Mouse (Mus musculus): ENCODE results near the gene Sgms1. TPM values are rescaled to one million over a fixed set of nuclear protein-coding genes. Genes with fewer than 3 reads are reported as not detected.

Sgms1 gene
- total RNA-seq, 4 experiments from 2014 or later: 48.4 to 62.8 (median 50.8) TPM

DNA sequence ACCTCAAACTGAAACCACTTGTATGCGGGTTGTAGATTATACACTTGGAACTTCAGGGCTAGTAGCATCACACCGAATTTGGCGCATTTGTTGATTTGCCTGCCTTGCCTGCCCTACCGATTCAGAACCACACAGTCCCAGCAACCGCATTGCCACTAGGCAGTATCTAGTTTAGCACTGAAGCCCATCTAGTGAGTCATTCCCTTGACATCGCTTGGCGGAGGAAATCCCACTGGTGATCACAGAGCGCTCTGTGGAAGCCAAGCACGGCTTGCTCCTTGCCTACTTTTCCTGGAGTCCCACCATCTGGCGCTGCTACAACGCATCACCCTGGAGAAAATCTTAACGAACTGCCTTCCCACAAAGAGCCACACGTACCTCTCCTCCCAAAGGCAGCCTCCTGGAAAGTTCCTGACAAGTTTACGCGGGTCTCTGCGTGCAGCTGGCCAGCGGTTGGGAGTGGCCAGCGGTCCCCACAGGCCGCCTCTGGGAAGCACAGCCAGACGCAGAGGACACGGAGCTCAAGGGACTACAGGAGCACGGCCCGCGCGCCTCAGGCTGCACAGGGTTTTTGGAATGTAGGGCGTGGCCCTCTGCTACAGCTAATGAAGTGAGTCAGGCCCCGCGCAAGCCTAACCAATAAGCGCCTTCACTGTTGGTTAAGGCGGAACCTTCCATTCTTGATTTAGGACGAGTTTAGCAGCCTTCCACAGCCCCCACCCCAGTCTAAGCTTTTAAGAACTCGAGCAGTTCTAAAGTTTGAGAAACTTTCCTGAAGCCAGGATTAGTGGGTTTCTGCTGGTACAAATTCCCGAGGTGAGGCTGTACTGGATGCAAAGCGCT lies 178.8 kb downstream of the Sgms1 start:
- DNase-seq (ENCODE audit: low spot score): peak; percentile 93

DNA sequence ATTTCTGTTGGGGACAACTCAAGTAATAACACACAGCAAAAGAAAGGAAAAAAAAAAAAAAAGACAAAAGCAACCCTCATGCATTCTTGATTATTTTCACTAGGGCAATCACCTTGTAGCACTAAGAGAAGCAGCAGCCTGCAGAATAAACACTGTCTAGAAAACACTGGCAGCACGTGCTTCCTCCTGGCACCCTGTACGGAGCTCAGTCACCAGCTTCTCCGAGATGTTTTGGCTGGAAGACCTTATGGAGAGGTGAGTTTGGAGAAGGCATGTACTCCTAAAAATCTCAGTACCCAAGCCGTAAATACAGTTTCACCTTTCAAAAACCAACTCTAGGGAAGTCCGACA lies 179.4 kb downstream of the Sgms1 start:
- DNase-seq (ENCODE audit: low spot score): peak; percentile 55

DNA sequence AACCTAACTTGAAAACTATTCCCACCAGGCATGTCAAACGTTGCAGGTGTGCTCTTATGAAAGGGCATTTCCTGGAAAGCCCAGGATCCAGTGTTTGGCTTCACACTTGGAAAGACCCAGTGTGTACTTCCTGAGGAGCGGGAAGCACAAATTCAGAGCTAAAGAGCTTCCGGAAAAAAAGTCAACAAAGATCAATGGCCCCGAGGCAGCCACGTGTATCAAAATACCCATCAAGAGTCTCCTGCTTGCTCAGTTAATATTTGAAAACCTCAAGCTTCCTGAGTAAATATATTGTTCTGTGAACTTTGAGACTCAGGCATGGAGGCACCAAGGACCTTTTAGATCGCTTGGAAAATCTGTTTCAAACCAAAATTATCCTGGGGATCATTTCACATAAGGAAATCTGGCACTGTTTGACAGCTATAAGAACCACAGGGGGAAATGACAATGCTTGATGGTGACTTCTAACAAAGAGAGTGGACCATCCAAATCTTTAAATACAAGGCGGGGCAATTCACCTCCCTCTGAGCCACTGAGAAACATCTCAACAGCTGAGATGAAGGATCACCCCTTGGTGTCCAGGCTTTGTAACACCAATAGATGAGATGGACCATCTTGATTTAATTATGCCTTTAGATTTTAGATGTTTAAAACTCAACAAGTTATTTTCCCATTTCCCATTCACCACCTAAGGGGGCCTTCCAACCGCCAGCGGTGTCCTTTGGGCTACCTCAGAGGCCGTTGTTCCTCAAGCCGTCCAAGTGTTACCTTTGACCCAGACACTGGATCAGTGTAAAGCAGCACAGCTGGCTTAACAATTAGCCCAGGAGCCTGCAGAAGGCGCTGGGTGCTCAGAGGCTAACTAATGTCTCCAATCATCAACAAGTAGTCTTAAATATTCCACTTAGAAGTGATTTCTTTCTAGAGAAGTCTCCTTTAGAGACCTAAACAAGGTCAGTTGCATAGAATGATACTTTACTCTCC lies 187.1 kb downstream of the Sgms1 start:
- DNase-seq (ENCODE audit: low spot score): no peak

DNA sequence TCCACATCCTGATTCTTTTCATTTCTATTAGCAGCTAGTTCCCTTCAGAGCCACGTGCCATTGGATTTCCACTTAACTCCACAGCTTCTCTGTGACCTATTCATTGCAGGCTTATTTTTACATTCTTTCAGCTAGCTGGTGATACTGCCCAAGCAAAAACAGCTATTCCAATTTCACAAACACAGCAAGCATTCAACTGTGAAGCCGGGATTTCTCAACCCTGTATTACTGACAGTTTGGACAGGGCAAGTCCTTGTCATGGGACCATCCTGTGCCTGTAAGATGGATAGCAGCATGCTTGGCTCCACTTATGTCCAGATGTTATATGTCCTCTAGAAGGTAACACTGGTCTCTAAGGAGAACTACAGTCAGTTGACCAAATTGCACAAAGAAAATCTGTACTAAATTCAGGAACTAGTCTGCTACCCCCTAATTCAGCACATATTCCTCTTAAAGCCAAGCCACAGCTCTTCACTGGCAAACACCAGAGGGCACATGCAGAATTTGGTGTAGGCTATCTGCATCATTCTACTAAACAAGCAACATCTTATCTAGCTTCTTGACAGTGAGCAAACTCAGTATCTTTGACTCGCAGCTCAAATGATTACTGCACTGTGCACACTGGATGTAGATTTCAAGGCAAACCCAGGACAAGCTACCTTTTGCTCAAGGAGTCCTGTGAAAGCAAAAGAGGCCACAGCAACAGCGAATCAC lies 189.5 kb downstream of the Sgms1 start:
- DNase-seq (ENCODE audit: low spot score): no peak

DNA sequence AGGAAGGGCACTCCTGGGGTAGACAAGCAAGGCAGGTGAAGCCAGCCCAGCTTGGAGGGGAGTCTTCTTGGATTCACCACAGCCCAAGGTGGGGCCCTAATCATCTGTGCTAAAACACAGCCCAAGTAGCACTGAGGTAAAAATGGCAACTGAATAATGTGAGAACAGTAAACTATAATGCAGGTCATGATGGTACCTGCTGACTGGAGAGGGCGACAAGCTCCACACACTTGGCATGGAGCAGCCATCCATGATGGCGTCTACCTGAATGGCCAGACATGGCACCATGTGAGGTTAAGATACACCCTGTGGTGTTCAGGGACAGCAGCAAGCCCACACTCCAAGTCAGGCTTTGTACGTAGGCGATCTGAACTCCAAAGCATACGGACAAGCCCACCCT lies 190.4 kb downstream of the Sgms1 start:
- no peak for DNase-seq (ENCODE audit: low spot score)

DNA sequence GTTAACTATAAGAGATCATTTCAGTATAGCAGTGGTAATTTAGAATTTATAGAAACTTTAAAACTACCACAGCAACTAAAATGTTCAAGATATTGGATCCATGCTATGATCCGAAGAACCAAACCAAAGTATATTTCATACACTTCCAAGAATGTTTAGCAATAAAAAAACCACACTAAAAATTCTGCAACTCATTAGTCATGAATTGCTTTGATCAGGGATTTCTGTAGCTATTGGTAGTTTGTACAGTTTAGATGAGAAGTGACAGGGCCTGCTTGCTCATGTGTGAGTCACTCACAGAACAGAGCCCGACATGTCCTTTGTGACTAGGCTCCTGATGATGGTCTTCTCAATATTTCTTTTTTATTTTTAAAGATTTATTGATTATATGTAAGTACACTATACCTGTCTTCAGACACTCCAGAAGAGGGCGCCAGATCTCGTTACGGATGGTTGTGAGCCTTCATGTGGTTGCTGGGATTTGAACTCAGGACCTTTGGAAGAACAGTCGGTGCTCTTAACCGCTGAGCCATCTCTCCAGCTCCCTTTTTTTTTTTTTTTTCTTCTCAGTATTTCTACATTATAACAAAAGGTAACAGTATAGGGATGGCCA lies 190.9 kb downstream of the Sgms1 start:
- no peak for DNase-seq (ENCODE audit: low spot score)

DNA sequence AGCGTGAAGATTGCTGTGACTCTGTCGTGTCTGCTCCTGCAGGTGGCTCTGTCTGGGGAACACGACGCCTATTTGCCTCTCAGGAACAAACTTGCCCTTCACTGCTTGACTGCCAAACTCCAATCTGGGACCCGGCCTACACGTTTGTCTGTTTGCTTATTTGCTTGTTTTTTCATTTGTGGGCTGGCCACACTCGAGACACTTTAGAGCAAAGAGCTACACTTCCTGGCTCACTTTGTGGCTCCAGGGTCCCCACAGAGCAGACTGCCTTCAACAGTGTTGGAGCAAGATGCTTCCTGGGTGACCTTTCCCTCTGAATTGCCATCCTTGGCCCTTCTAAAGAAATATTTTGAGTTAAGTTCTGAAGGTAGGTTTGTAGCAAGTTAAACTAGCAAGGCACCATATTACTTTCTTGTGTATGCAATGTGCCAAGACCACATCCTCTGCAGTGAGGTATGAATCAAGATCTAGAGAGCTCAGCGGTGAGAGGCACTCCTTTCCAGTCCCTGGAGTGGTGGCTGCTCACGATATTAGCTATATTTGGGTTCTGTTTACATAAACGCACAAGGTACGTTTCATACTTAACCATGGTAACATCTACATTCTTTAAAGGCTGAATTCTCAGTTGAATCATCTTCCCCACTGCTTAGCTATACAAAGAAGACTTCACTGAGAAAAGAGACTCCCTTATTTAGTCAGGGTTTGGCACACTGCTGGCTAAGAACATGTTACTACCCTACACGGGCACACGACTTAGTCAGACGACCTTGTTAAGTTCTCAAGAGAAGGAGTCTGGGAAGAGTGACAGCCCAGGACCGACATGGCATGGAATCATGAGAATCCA lies 192.3 kb downstream of the Sgms1 start:
- DNase-seq (ENCODE audit: low spot score): no peak

DNA sequence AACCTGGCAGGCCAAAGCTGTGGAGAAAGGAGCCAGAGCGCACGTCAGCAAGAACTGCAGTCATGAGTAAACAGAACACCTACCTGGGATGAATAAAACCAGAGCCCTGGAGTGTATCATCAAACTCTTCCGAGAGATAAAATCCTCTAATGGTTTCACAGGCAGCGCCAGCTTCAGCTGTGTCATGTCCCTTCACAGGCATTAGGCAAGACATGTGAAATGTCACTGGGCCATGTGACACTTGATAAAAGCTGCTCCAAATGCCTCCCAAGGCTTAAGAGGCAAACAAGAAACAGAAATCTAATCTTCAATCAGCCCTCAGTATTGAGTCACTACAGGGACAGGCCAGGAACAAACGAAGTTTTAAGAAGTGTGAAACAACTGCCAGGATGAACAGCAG lies 193.3 kb downstream of the Sgms1 start:
- DNase-seq (ENCODE audit: low spot score): no peak

DNA sequence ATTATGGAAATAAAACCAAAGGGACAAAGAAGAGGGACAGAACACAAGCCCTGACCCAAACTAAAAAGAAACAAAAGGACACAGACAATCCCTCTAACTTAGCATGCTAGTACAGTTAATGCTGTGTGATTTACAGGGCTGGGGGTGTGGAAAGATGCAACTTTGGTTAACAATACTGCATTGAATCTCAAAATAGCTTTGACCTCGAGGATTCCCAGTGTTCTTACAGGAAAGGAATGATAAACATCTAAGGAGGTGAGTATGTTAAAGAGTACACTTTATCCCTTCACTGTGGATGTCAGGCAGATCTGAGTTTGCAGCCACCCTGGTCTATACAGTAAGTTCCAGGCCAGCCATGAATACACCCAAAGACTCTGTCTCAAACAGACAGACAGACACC lies 194.7 kb downstream of the Sgms1 start:
- no peak for DNase-seq (ENCODE audit: low spot score)

DNA sequence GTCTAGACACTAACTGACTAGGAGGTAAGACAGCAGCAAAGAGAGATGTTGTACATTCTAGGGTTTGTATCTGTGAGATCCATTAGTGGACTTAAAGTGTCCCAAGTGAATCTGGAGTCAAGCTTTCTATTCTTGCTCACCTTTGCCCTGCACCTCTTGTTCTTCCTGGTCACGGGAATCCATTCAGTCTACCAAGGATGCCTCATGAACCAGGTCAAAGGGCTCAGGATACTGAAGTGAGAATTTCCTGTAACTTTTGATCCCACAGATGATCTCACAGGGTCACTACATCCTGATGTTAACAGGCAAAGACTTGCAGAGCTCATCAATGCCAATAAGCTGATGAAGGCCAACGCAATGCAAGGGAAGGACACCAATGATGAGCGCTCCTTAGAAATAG lies 195.4 kb downstream of the Sgms1 start:
- DNase-seq (ENCODE audit: low spot score): peak; percentile 54

DNA sequence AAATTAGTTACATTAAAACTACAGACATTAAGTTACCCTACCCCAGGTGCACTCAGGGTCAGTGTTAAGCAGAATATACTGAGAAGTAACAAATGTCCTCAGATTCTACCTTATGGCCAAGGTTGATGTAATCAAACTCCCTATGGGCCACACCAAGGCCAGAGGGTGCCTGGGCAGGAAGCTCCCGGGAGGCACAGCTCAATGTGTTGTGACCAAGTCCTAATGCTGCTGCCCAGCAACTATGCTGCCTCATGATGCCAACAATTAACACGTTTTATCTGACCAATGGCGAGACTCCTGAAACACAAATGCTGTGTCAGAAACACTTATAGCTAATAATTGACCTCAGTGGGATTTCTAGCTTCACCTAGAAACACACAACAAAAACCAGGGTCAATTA lies 197.9 kb downstream of the Sgms1 start:
- DNase-seq (ENCODE audit: low spot score): no peak

DNA sequence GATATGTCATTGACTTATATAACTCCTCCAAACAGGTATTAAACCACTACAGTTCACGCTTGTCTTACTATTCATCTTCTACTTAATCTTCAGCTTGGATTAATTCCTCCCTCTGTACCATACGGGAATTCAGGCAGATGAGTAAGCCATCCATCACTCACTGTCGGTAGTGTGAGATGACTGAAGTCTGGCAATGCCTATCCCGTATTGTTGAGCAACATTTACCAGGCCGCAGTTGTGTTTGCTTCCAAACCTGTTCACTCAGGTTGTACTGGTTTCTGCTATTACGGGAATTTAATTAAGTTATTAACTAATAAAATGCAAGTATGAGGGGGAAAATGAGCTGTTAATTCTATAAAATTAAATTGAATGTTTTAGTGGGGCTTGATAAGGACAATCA lies 199.6 kb downstream of the Sgms1 start:
- no peak for DNase-seq (ENCODE audit: low spot score)

DNA sequence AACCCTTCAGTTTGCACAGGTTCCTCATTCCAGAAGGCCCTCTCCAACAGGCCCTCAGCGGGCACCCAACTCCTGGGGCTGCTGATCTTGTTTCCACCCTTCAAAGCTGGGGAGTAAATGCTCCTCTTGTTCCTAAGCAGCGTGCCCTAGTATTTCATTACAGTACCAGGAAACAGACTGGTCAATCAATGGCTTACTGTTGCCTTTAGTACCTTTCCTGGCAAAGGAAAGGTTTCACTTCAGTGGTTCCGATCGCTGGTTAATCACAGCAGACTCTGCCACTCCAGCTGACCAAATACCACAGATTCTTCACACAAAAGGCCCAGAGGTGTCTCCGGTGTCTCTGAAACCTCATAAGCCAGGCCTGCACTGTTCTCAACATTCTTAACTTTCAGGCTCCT lies 200.5 kb downstream of the Sgms1 start:
- no peak for DNase-seq (ENCODE audit: low spot score)

DNA sequence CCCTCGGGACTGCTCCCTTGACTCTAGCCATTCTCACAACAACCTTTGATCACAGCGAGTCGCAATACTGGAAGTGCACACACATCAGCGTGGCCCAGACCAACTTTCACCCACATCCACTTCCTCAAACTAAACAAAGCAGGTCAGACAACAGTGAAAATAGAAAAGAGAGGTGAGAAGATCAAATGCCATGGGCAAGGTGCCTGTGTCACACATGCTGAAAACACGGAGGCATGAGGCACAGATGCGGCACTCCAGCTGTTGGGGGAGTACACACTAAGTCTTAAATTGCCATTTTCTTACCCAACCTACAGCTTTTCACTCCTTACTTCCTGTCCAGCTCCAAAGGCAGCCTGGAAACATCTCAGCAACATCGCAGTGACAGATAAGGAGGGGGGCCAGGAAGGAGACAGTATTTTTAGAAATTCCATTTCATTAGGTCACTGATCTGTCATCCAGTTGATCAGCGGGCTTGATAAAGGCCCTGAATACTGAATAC lies 202.9 kb downstream of the Sgms1 start:
- DNase-seq (ENCODE audit: low spot score): peak; percentile 73

DNA sequence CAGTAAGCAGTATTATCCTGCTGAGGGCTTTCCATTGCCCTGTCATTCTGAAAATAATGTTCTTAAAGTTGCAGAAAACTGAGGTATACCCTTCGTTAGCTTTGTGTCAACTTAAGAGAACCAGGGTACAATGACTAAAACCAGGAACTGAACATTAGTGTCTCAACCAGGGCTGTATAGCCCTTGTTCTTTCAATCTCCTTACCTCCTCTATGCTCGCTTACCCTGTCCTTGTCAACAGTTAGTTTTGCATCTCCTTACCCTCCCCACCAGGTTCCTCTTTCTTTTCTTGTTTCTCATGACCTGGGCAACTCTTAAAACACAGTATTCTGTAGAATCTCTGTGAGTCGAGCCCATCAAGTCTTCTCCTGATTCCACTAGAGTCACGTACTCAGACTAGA lies 206.5 kb downstream of the Sgms1 start:
- no peak for DNase-seq (ENCODE audit: low spot score)

DNA sequence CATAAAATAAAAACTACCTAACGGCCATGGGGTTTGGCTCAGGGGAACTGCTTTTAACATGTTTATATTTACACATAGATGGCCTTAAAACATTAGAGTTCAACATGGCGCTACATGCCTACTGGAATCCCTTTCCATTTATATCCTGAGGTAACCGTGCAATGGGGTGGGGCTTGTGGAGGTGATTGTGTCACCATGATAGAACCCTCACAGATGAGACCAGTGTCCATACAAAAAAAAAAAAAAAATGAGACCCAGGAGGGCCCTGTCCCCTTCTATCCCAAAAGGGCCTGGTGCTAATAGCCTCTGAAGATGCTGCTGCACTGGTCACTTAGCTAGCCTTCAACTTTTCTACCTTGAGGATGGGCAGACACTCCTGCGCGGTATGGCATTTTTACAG lies 207.0 kb downstream of the Sgms1 start:
- DNase-seq (ENCODE audit: low spot score): no peak

DNA sequence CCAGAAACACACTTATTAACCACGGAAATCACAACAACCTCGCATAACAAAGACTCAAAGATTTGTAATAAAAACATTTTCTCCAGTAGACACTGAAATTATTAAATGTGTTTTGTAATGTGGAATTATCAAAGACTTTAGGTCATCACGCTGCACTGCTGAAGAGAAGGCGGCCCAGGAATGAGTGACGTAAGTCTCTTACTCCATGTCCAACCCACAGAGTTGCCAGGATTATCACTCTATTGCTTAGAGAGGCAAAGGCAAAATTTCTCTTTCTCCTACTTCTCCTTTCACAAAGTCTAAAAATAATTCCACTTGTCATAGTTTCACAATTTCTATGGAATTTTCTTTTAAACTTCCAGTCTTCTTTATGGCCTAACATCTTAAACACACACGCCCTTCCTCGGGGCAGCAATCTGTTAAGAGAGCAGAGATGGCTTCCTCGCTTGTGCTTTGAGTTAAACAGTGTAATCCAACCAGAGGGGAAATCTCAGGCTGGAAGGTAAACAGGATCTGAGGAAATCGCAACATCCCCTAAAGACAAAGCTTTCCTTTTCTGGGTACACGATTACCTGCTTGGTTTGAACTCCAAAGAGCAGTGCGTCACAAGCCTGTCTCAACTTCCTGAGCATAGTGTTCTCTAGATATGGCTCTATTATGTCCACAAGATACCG lies 207.7 kb downstream of the Sgms1 start:
- DNase-seq (ENCODE audit: low spot score): peak; percentile 83

DNA sequence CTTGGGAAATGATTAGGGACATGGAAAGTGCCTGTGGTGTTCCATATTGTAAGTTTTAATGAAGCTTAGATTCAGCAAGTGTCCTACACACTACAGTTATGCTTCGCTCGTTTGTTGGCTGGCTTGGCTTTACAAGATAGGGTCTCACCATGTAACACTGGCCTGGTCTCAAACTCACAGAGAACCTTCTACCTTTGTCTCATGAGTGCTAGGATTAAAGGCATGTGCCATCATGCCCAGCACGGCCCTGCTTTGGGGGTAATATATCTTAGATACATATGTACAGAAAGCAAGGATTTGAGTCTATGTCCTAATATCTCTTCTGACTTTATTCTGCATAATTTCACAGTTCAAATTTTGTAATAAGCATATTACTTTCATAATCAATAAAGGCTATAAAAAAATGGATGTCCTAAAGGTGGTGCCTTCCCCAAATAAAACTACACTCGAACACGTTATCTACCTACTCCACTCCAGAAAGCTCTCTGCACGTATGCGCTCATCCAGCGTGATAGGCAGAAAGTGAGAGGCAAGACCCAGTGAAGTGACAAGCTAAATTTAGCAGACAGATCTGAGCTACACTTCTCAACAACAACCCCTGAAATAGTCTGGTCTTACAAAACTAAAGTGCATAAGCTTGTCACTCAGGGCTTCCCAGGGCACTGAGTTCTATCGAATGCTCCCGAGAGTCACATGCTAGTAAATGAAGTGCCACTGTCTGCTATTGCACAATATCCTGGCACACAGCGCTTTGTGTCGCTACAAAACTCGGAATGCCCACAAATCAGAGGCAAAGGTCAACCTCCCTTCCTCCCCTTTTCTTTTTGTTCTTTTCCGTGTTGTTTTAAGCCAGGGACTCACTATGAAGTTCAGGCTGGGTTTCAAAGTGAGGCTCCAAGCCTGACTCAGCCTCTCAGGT lies 208.5 kb downstream of the Sgms1 start:
- peak; percentile 85 for DNase-seq (ENCODE audit: low spot score)

DNA sequence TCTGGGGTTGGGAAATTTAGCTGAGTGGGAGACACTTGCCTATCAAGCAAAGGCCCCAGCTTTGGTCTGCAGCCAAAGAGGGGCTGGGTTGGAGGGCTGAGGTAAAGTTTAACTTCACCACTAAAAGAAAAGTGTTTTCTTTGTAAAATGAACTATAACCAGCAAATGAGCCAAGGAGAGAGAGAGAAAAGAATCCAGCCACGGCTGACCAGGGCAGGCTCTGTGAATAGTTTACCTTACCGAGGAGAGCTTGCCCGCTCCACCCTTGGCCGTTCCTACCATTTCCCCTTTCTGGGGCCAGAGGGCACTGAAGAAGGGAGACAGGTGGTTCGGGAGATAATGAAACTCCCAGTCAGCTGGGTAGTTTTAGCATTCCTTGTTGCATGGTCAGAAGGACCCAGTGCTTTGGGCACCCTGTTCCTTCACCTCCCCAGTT lies 209.5 kb downstream of the Sgms1 start:
- DNase-seq (ENCODE audit: low spot score): peak; percentile 56
